Mouse (Mus musculus) adipocyte (in vitro differentiated cells): ENCODE results near the gene Stxbp4.

Experiments
- DNase-seq: peaks from one replicate; pipeline ENCODE4 v3.0.0-alpha.2; 2016; ENCODE audit warnings: low spot score

Gene Stxbp4

DNA sequence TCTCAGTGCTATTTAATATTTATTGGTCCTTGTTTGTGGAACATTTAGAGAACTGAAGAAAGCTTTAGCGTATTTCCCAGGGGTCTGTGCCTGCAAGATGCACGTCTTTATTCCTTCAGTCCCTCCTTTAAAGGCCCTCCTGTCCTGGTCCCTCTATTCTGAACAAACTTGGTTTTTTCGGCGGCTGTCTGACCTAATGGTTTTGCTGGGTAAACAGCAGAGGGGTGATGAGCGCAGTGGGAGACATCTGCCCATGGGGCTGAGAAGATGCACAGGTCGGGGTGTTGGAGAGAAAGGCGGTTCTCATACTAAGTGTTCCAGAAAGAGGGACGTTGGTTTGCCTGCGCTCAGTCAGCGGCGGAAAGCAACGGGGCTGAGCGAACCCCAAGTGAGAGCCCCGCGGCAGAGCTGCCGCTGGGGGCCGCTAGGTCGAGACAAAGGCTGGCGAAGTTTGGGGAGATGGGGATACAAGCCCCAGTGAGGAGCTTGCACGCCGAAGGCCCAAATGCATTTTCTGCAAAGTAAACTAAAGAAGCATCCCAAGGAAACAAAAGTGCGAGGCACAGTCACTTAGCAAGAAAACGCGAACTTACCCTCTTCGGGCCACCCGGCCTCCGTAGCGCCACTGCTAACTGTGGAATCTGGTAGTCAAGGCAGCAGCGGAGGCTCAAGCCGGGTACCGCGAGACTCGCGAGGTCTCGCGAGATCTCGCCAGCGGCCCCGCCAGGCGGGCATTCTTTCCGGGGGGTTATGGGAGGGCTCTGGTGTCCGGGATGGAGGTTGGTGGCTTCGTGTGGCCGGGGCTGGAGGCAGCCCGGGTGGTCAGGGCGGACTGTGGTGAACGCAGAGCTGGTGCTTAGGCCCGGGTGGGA is at the start of gene Stxbp4, which contains the start of gene Cox11:
TSS of gene Stxbp4 (minus strand) at position 645 of the 872 bp plus-strand sequence.
TSS of gene Cox11 (plus strand) at position 734 of the 872 bp plus-strand sequence.
- DNase-seq = peak; percentile 92

GRCm38 (mm10) chr11:90687040-90687439 is 49.2 kb upstream of the Stxbp4 start:
- no peak for DNase-seq

DNA sequence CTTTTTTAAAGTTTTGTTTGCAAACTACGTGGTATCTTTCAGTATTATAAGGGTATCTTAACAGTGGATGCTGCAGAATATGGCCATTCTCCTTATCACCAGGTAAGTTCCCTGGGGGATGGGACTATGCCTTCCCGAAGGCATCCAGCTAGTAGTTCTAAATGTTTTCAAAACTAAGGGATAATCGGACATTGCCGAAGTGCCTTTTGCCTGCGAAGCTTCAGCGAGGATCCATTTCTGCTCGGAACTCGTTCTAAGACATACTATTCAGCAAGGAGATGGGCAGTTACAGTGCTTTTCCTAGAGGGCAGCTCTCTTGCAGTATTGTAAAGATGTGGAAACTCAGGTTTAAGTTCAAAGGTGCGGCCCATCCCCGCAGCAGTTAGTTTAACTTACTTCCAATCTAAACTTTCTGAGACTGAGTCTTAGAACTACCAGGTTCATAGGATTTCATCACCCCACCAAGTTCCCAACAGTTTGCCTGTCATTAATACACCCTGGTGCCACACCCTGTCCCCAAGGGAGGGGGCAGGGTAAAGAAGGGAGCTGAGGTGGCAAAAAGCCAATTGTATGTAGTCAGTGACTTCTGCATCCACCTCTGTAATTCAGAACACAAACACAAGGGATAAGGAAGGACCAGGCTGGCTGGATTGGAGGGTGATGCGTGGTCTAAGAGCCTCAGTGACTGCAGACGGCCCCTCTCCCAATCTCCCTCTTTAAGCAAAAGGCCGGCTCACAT is 48.6 kb upstream of the Stxbp4 start:
- no peak for DNase-seq

DNA sequence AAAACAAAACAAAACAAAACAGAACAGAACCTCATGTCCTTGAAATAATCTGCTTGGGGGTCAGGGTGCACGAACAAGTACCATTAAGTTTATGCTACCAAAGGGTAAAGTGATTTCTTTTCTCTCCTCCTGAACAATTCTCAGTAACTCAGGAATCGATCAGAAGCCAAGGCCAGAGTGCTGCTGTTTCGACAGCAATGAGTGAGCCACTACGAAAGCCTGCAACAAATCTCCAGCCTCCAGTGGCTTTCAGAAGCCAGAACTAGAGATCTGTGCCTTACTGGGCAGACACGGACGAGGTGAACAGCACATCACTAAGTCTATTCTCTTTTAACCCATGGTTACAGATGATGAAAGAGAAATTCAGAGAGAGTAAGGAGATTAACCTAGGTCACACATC is 47.3 kb upstream of the Stxbp4 start:
- DNase-seq = no peak

DNA sequence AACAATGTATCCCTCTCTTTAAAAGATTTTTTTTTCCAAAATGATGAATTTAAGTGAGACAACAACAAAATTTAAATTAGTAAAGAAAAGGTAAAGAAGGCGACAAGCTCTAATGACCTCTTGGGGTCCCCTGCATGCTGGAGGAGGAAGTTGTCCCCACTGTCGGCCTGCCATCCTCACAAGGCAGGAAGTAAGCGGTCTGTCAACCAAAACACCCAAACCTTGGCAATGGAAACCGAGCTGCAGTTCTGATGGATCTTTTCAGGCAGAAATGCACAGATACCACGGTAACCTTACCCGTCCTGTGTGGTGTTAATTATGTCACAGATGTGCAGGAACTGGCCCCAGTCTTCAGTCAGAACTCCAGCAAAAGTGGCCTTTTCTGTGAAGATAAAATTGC is 46.9 kb upstream of the Stxbp4 start:
- no peak for DNase-seq

- DNase-seq = no peak
Measured at GRCm38 (mm10) chr11:90681171-90681570, 43.3 kb upstream of the Stxbp4 start.

DNA sequence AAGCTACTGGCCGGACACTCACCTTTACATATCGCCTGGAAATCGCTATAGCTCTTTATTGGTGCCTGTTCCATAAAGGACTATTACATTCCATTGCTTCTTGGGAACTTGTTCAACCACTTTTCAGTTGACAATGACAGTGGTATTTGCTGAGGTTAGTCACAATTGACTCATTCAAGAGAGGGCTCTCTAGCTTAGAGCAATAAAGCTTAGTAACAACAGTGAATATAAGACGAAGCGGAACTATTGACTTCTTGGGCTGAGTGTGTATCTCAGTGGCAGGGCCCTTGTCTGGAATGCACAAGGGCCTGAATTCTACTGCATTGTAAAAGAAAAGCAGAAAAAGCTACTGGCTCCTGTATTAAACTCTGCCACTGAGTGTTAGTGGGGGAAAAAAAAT is 40.7 kb upstream of the Stxbp4 start:
- no peak for DNase-seq

DNA sequence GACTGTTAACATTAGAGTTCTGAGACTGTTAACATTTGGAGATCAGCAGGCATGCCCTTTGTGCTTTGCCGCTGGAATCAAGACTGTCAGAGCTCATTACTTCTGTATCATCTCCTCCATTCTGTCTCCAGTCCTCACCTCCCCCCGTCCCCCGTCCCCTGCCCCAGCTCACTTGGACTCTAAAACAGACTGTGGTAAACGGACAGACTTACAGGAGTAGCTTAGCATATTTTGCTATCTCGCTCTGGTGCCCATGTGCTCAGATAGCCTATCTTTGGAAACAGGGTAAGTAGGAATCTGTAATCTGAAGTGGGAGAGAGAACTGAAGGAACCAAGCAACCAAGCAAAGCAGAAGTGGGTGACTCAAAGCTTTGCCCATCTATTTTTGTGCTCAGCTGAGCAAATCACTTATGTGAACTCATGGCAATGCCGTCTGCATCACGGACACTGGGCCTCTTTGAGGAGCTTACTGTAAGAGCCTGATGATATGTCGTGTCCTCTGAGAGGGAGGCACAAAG is 39.9 kb upstream of the Stxbp4 start:
- DNase-seq = no peak

DNA sequence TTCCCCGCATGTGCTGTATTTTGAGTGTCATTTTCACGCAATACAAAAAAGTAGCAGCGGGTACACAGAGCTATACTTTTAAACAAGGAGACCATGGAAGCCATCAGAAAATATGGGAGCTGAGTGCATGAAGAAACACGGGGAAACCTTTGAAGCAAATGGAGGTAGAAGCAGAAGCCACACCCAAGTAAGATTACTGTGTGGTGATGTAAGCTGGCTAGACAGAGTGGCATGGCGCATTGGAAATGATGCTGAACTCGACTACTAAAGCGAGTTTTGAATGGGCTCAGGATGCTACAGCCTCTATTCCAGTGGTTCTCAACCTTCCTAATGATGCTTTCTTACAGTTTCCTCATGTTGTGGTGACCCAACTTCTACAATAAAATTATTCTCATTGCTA is 39.1 kb upstream of the Stxbp4 start:
- DNase-seq = no peak

GRCm38 (mm10) chr11:90675479-90676110 is 37.7 kb upstream of the Stxbp4 start:
- no peak for DNase-seq

GRCm38 (mm10) chr11:90667325-90667724 is 29.4 kb upstream of the Stxbp4 start:
- no peak for DNase-seq

DNA sequence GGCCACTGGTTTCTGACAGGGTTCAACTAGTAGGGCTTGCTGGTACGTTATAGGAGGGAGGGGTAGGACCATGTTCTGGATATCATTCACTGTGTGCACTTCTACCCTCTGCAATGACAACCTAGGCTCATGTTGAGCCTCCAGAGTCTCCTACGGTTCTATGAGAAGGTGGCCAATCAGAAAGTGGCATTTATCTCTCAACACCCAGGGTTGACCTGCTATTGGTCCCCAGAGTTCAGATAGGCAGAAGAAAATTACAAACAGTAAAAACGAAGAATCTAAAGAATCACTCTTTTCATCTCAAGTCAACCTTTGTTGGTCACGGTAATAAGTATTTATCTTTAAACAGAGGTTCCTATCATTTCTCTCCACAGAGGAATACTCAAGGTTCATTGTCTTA is 29.0 kb upstream of the Stxbp4 start:
- DNase-seq = no peak

DNA sequence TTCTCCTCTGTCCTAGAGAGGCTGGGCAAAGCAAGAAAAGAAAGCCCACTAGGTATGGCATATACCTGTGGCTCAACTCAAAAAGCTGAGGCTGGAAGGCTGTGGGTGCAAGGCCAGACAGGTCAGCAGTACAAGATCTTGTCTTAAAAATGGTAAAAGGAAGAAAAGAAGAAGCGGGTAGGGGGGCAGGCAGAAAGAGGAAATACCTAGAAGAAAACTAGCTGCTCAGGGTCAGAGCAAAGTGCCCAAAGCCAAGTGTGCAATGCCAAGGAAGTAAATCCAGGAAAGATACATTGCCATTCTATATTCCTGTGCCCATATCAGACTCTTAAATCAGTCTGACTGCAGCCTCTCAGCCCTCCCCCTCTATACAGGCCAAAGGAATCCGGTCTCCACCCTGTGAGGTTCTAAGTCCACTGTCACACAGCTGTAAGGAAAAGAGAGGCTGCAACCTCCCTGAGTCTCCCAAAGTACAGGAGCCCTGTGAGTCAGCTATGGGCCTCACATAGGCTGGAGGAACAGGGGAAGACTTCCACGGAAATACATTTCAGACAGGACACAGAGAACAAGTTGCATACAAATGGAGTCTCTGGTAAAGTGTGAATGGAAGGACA is 28.4 kb upstream of the Stxbp4 start:
- DNase-seq = no peak

GRCm38 (mm10) chr11:90665161-90665560 is 27.3 kb upstream of the Stxbp4 start:
- no peak for DNase-seq

- no peak for DNase-seq
Measured at GRCm38 (mm10) chr11:90664345-90664986, 26.6 kb upstream of the Stxbp4 start.

DNA sequence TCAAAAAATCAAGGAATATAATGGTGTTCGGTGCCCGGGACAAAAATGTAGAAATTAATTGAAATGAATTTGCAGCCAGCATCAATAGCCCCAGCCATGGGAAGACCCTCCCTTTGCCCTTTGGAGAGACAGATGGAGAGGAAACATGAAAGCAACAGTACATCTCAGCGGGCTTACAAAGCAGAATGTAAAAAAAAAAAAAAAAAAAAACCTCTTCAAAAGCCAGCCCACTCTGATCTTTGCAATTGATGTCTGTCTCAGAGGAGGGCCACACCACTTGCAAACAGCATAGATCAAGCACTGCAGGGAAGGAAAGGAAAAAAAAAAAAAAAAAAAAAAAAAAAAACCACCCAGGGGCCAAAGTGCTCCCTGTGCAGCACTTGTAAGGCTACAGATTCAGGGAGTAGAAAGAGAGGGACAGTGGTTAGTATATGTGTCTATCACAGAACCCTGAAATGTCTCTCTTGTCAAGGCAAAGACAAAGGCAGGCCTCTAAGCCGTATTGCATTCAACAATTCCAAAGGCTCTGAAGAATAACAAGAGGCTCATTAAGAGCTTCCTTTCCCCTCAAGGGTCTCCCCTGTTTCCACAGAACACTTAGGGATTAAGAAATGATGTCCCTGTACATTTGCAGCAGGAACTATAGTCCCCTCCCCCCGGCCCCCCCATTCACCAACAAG is 25.9 kb upstream of the Stxbp4 start:
- no peak for DNase-seq

DNA sequence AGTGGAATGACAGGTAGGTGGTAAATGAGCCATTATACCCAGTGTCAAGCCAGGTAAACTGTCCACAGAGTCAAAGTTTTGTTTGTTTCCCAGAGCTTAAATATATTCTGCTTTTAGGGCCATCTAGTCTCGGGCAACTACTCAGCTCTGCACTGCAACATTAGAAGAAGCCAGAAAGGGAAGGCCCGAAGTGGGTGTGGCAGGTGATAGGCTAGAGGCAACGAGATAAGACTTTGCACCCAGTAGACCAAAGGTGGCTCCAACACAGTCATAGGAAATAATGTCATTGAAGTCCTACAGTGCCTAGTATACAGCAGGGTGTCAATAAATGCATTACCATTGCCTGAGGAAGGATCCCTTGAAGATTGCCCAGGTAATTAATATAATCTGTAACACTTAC is 25.2 kb upstream of the Stxbp4 start:
- no peak for DNase-seq

- DNase-seq = peak; percentile 14
Measured at GRCm38 (mm10) chr11:90660662-90661061, 22.8 kb upstream of the Stxbp4 start.

- no peak for DNase-seq
Measured at GRCm38 (mm10) chr11:90657527-90657926, 19.6 kb upstream of the Stxbp4 start.

GRCm38 (mm10) chr11:90652603-90653002 is 14.7 kb upstream of the Stxbp4 start:
- no peak for DNase-seq
